Mouse (Mus musculus) kidney, embryonic 15.5 days (tissue): ENCODE data around the gene Tbcc. TPM values are rescaled to one million over a fixed set of nuclear protein-coding genes. Genes with fewer than 3 reads are reported as not detected.
A peak's percentile ranks its signal among the peaks of the same experiment; 100 is the strongest.
"Not testable (repeated sequence)": the region's sequence is repeated elsewhere in the genome, so short reads cannot be mapped to it uniquely, and the experiment has no call there.

Experiments
- ATAC-seq: fragments of 200-750 bp; cut with Nextera tagmentation; replicated peaks from 2 replicates; pipeline ENCODE4 v1.8.0; 2017; ENCODE audit warnings: moderate TSS enrichment; ENCODE audit not compliant: low FRiP score
- H3K27ac ChIP-seq: fragments of 300-500 bp; sonication (generic); 2 replicates; pipeline ENCODE4 v1.5.1; 2015; ENCODE audit warnings: mild to moderate bottlenecking, inconsistent platforms
- H3K27me3 ChIP-seq: fragments of 300-500 bp; sonication (generic); 2 replicates; pipeline ENCODE4 v1.6.1; 2015; ENCODE audit warnings: inconsistent platforms
- H3K36me3 ChIP-seq: fragments of 300-500 bp; sonication (generic); 2 replicates; pipeline ENCODE4 v1.6.1; 2015; ENCODE audit warnings: inconsistent platforms
- H3K4me1 ChIP-seq: fragments of 300-500 bp; sonication (generic); 2 replicates; pipeline ENCODE4 v1.6.1; 2015; ENCODE audit warnings: inconsistent platforms
- H3K4me2 ChIP-seq: fragments of 300-500 bp; sonication (generic); 2 replicates; pipeline ENCODE4 v1.6.1; 2015; ENCODE audit warnings: moderate library complexity, mild to moderate bottlenecking, inconsistent platforms
- H3K4me3 ChIP-seq: fragments of 300-500 bp; sonication (generic); replicated peaks from 2 replicates; pipeline ENCODE4 v1.5.1; 2015; ENCODE audit warnings: mild to moderate bottlenecking, inconsistent platforms
- H3K9ac ChIP-seq: fragments of 300-500 bp; sonication (generic); 2 replicates; pipeline ENCODE4 v1.6.1; 2015; ENCODE audit warnings: mild to moderate bottlenecking, inconsistent platforms
- H3K9me3 ChIP-seq: fragments of 300-500 bp; sonication (generic); replicated peaks from 2 replicates; pipeline ENCODE4 v1.6.1; 2016; ENCODE audit warnings: inconsistent platforms
- WGBS: fragments of 180-500 bp; shearing (Covaris S2); methylation state at CpG from one replicate; pipeline ENCODE4 v1.1.7; 2015; ENCODE audit warnings: mixed read lengths; 5-methylcytosine and 5-hydroxymethylcytosine counted together
- polyA plus RNA-seq: library from polyadenylated mRNA; unstranded; fragments of >200 nt; fragmentation: Nextera tagmentation; extraction: Ambion mirVana; gene quantifications from 2 replicates; pipeline ENCODE4 v1.2.1, GENCODE M21; 2015

The Tbcc gene
- 59.3 and 59.7 TPM in 2 replicates for polyA plus RNA-seq

DNA sequence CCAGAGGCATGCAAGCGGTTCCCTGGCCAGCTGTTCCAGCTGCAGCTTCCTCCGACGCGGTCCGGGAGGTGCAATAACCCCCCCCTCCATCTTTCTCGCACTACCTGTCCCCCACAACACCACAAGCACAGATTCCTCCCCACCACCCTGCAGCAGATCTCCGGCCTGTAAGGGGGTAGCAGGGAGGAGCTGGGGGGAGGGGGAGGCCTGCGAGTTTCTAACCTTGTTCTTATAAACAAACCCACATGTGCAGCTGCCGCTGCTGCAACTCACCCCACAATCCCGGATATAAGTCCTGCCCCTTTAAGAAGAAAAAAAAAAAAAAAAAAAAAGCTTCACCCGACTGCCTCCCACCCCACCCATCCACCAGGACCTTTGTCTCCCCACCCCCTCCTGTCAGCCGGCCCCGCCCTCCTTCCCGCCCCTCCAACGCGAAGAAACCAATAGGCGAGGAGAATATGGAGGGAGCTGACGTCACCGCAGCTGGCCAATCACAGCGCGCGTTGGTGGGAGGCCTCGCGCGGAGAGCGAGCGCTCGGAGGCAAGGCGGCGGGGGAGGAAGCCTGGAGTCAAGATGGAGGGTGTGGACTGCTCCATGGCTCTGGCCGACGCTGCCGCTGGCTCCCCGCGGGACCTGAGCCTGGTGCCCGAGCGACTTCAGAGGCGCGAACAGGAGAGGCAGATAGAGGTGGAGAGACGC, at the start of gene Tbcc:
TSS of gene Tbcc (plus strand) at position 569 of the 700 bp plus-strand sequence.
- H3K9ac ChIP-seq, result peak within 1 kb of the TSS; percentile 89
- H3K27ac ChIP-seq, result peak within 1 kb of the TSS; percentile 97
- WGBS, result under 1% methylated on average over 40 of the region's 40 CpGs
- H3K4me3 ChIP-seq, result peak within 1 kb of the TSS; percentile 83
- peaks cover 43% of the 10 kb centered on the region for H3K4me1 ChIP-seq
- H3K27me3 ChIP-seq, result no peaks in the 10 kb centered on the region
- peak within 1 kb of the TSS; percentile 93 for H3K4me2 ChIP-seq
- ATAC-seq, result peak; percentile 93
- no peaks in the 10 kb centered on the region for H3K9me3 ChIP-seq
- peaks cover 11% of the 10 kb centered on the region for H3K36me3 ChIP-seq

DNA sequence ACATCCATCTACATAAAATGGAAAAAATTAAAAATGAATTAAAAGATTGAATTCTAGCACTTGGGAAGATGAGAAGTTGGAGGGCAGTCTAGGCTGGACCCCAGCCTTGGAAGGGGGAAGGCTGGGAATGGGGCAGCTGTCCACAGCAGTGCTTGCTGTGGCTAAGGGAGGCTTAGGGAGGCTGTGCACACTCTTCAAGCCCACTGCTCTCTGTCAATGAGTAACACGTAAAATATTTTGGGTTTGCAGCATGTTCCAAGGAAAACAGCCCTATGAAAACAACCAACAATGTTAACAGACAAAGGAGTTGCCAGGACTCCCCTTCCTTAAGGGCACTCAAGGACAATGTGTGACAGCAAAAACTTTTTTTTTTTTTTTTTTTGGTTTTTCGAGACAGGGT, 47.5 kb upstream of the Tbcc start:
- Histone ChIP-seq H3K4me1 (peaks cover 43% of the 10 kb centered on the region), H3K4me2 (no peak overlapping the region), H3K36me3 (no peaks in the 10 kb centered on the region), H3K27ac (no peak overlapping the region), H3K27me3 (no peaks in the 10 kb centered on the region), H3K4me3 (no peak overlapping the region), H3K9ac (no peak overlapping the region), H3K9me3 (no peaks in the 10 kb centered on the region)
- WGBS, result 31% methylated on average over 2 of the region's 2 CpGs
- ATAC-seq, result peak; percentile 66; the same call in 1 of the 2 replicates

DNA sequence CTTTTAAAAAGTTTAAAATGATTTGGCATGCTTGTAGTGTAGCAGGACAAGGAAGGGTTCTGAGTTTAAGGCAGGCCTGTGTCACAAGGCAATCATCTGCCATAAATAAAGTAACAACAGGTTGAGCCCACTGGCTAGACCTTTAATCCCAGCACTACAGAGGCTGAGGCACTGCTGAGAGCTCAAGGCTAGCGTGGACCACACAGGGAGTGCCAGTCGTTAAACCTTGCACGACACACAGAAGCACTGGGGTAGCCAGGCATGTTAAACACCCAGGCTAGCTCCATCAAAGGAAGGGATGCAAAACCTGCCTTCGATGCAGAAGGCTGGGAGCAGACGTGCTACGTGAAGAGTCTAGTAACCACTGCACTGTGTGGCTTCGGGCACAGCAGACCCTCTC, 46.8 kb upstream of the Tbcc start:
- Histone ChIP-seq H3K4me3 (no peak overlapping the region), H3K4me2 (no peak overlapping the region), H3K4me1 (peaks cover 42% of the 10 kb centered on the region), H3K9ac (no peak overlapping the region), H3K36me3 (no peaks in the 10 kb centered on the region), H3K9me3 (no peaks in the 10 kb centered on the region), H3K27ac (no peak overlapping the region; the same call in 1 of the 2 replicates), H3K27me3 (no peaks in the 10 kb centered on the region)
- WGBS, result 33% methylated on average over 7 of the region's 7 CpGs
- ATAC-seq, result no peak

DNA sequence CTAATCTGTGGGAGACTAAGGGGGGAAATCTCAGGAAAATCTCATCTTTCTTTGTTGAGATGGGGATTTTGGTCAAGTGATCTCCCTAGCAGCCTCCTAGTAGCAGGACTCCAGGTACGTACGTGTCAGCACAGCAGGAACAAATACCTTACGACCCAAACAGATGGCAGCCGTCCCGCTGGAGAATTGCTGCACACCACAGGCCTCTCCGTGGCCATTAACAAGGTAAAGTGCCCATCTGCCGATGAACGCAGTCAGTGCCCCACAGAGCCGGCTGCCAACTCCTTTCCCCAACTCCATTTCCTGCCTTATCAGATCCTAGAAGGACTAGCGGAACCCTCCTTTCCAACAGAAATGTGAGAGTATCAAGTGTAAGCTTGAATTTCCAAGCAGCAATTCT, 45.7 kb upstream of the Tbcc start:
- ATAC-seq, result no peak
- 32% methylated on average over 10 of the region's 10 CpGs for WGBS

GRCm38 (mm10) chr17:46845262-46845661, 45.2 kb upstream of the Tbcc start:
- 49% methylated on average over 12 of the region's 12 CpGs for whole genome bisulfite sequencing
- no peak for ATAC-seq

More for the DNA sequence above, 45.7 kb upstream of the Tbcc start:
- Histone ChIP-seq H3K4me2 (no peak overlapping the region), H3K27ac (no peak overlapping the region), H3K36me3 (no peaks in the 10 kb centered on the region), H3K9ac (no peak overlapping the region), H3K27me3 (no peaks in the 10 kb centered on the region), H3K9me3 (no peaks in the 10 kb centered on the region), H3K4me1 (peaks cover 47% of the 10 kb centered on the region), H3K4me3 (no peak overlapping the region)

GRCm38 (mm10) chr17:46846573-46846972, 43.9 kb upstream of the Tbcc start:
- not testable (repeated sequence) for H3K4me3 ChIP-seq, H3K9ac ChIP-seq, H3K27me3 ChIP-seq, H3K36me3 ChIP-seq, H3K4me2 ChIP-seq, H3K9me3 ChIP-seq, H3K27ac ChIP-seq, ATAC-seq
- peaks cover 44% of the 10 kb centered on the region for H3K4me1 ChIP-seq
- 95% methylated on average over 18 of the region's 18 CpGs for WGBS

More at GRCm38 (mm10) chr17:46845262-46845661, 45.2 kb upstream of the Tbcc start:
- Histone ChIP-seq H3K4me1 (peaks cover 45% of the 10 kb centered on the region), H3K27ac (no peak overlapping the region), H3K36me3 (no peaks in the 10 kb centered on the region), H3K4me2 (no peak overlapping the region), H3K27me3 (no peaks in the 10 kb centered on the region), H3K9me3 (no peaks in the 10 kb centered on the region), H3K9ac (no peak overlapping the region), H3K4me3 (no peak overlapping the region)

DNA sequence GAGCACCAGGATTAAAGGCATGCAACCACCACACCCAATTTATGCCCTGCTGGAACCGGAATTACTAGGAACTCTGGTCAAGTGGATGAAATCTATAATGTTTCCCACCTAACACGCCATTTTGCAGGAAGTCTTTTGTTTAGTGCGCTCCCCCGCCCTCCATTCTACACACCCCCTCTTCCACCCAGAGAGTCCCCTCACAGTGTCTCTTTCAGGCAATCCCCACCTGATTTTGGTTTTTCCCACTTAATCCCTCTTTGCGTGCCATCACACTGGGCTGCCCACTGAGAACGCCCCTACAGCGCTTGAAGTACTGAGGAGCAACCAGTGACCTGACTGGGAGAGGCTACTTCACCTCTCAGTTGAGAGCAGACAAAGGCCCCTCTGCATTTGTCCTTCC, 43.3 kb upstream of the Tbcc start:
- ATAC-seq, result no peak
- Histone ChIP-seq H3K4me3 (no peak overlapping the region), H3K4me2 (no peak overlapping the region), H3K9me3 (no peaks in the 10 kb centered on the region), H3K27me3 (no peaks in the 10 kb centered on the region), H3K36me3 (no peaks in the 10 kb centered on the region), H3K4me1 (peaks cover 39% of the 10 kb centered on the region), H3K9ac (no peak overlapping the region), H3K27ac (no peak overlapping the region)
- 97% methylated on average over 7 of the region's 7 CpGs for WGBS

- no peaks in the 10 kb centered on the region for H3K36me3 ChIP-seq
- no peak overlapping the region for H3K4me3 ChIP-seq
- H3K4me2 ChIP-seq, result 0 out of 2 replicates have a peak overlapping the region, but pooled peaks have one; percentile 12
- peaks cover 47% of the 10 kb centered on the region for H3K4me1 ChIP-seq
- no peak overlapping the region for H3K9ac ChIP-seq
- peak; percentile 68 for ATAC-seq
- H3K27ac ChIP-seq, result peak overlapping the region; percentile 100
- WGBS, result 13% methylated on average over 6 of the region's 6 CpGs
- no peaks in the 10 kb centered on the region for H3K9me3 ChIP-seq
- no peaks in the 10 kb centered on the region for H3K27me3 ChIP-seq
Measured at GRCm38 (mm10) chr17:46852725-46853124, 37.8 kb upstream of the Tbcc start.

DNA sequence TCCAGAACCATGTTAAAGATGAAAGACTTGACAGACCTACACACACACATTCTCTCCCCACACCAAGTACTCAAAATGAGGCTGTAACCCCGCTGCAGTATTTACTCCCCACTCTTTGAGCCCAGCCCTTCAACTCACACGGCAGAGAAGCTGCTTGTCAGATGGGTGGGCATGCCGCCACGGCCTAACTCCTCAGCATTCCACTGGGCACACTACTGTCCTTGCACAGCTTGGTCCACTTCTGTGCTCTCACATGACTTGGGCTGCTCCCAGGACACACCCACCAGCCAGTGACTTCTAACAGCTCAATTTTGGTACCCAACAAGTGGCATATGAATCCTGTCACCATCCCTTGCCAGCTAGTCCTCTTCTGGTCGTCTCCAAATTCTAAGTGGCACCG, 37.2 kb upstream of the Tbcc start:
- peaks cover 46% of the 10 kb centered on the region for H3K4me1 ChIP-seq
- H3K4me2 ChIP-seq, result peak overlapping the region; percentile 12; the same call in 1 of the 2 replicates
- no peaks in the 10 kb centered on the region for H3K36me3 ChIP-seq
- no peak overlapping the region for H3K9ac ChIP-seq
- no peak for ATAC-seq
- no peak overlapping the region for H3K4me3 ChIP-seq
- WGBS, result 33% methylated on average over 6 of the region's 6 CpGs
- H3K27me3 ChIP-seq, result no peaks in the 10 kb centered on the region
- no peaks in the 10 kb centered on the region for H3K9me3 ChIP-seq
- H3K27ac ChIP-seq, result peak overlapping the region; percentile 100

DNA sequence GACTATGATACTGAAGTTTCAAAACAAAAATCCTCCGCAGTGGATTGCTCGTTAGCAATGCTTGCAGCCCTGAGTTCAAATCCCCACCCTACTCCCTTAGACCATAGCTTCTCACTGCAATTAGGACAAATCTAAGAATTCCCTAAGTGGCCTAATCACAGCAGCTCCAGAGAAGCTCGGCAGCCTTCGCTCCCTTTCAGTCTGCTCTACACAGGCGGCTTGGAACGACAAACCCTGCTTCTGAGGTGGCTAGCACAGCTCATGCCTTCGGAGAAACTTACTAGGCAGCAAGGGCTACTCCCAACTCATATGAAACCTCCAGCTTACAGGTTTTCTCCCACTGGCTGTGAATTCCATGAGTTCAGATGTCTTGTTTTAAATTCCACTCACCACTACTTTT, 36.4 kb upstream of the Tbcc start:
- peak overlapping the region; percentile 100 for H3K27ac ChIP-seq
- H3K27me3 ChIP-seq, result no peaks in the 10 kb centered on the region
- H3K9me3 ChIP-seq, result no peaks in the 10 kb centered on the region
- H3K36me3 ChIP-seq, result no peaks in the 10 kb centered on the region
- no peak overlapping the region for H3K4me2 ChIP-seq
- WGBS, result 76% methylated on average over 7 of the region's 7 CpGs
- no peak overlapping the region for H3K9ac ChIP-seq
- ATAC-seq, result no peak
- 0 out of 2 replicates have a peak overlapping the region, but pooled peaks have one; percentile 5 for H3K4me3 ChIP-seq
- peaks cover 41% of the 10 kb centered on the region for H3K4me1 ChIP-seq

GRCm38 (mm10) chr17:46854640-46855110, 35.8 kb upstream of the Tbcc start:
- H3K4me2 ChIP-seq, result peak overlapping the region; percentile 67
- peak overlapping the region; percentile 100 for H3K27ac ChIP-seq
- H3K9ac ChIP-seq, result no peak overlapping the region
- peaks cover 41% of the 10 kb centered on the region for H3K4me1 ChIP-seq
- 61% methylated on average over 8 of the region's 8 CpGs for WGBS
- H3K4me3 ChIP-seq, result peak overlapping the region; percentile 91
- no peaks in the 10 kb centered on the region for H3K9me3 ChIP-seq
- no peak for ATAC-seq
- H3K36me3 ChIP-seq, result no peaks in the 10 kb centered on the region
- no peaks in the 10 kb centered on the region for H3K27me3 ChIP-seq

- H3K4me3 ChIP-seq, result peak overlapping the region; percentile 91
- H3K4me1 ChIP-seq, result peaks cover 42% of the 10 kb centered on the region
- peak overlapping the region; percentile 67 for H3K4me2 ChIP-seq
- H3K27ac ChIP-seq, result peak overlapping the region; percentile 100
- H3K36me3 ChIP-seq, result no peaks in the 10 kb centered on the region
- H3K9me3 ChIP-seq, result no peaks in the 10 kb centered on the region
- no peaks in the 10 kb centered on the region for H3K27me3 ChIP-seq
- 52% methylated on average over 15 of the region's 15 CpGs for WGBS
- peak overlapping the region; percentile 100 for H3K9ac ChIP-seq
- no peak for ATAC-seq
Measured at GRCm38 (mm10) chr17:46855328-46856106, 35.0 kb upstream of the Tbcc start.
